Mouse (Mus musculus) liver, embryonic 14.5 days (tissue): ENCODE results near the gene Med16.

Source experiments
- CTCF ChIP-seq: IDR thresholded peaks from 2 replicates; pipeline ENCODE4 v1.5.1; 2016; ENCODE audit warnings: antibody characterized with exemption, low read depth, control low read depth
- EP300 ChIP-seq: IDR thresholded peaks from 2 replicates; pipeline ENCODE4 v1.6.1; 2016; ENCODE audit warnings: antibody characterized with exemption, low read depth

- no peak for TF ChIP-seq EP300
- no peak for TF ChIP-seq CTCF
Observed at GRCm38 (mm10) chr10:79880721-79881120, 28.0 kb downstream of the Med16 start.
